Mouse (Mus musculus) B cell, adult 2 months (primary cell): ENCODE measurements around the gene Eif4e1b.
"Not testable (repeated sequence)": the region's sequence is repeated elsewhere in the genome, so short reads cannot be mapped to it uniquely, and the experiment has no call there.

ENCODE experiments used
- DNase-seq, 2 experiments: peaks; one replicate each; pipeline ENCODE4 v3.0.0; 2022

Gene Eif4e1b

DNA sequence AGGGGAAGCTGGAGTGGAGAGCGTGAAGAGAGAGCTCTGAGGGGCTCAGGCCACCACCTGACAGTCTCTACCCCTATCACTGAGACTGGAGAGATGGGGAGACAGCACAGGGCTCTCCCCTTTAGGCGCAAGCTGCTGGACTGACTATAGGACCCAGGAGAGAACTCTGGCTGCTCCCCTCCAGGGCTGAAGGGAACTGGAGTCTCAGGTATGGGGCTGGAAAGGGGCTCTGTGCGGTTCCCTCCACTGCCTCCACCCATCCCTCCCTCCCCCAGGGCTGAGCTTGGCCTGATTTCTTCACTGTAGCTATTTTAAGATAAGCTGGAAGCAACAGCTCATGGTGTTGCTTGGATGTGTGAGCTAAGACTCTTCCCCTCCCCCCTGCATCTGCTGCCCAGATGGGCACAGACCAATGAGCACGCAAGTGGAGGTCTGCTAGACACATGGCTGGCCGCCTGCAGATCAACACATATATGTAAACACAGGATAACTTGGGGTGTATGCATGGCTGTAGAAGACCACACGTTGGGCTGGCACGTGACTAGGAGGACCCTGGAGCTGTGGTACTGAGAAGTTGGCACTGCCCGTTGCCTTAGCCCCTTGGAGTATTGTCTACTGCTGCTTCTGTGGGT is 23.5 kb upstream of the Eif4e1b start:
- DNase-seq = no peak

DNA sequence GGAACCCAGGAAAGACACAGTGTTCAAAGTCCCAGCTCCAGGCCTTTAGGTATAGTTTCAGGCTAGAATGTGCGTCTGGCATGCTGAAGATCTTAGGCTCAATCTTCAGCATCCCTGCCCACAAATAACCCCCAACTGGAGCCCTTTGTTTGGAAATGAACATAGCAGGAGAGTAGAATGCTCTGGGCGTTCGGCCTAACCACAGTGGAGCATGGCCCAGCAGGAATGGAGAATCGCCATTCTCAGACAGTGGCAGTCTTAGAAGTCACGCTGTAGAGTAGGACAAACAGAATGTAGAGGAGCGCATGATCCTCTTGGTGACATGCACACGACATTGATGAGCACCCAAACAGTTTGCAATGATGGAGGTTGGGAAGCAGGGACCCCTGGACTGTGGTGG is 22.9 kb upstream of the Eif4e1b start:
- no peak for DNase-seq

DNA sequence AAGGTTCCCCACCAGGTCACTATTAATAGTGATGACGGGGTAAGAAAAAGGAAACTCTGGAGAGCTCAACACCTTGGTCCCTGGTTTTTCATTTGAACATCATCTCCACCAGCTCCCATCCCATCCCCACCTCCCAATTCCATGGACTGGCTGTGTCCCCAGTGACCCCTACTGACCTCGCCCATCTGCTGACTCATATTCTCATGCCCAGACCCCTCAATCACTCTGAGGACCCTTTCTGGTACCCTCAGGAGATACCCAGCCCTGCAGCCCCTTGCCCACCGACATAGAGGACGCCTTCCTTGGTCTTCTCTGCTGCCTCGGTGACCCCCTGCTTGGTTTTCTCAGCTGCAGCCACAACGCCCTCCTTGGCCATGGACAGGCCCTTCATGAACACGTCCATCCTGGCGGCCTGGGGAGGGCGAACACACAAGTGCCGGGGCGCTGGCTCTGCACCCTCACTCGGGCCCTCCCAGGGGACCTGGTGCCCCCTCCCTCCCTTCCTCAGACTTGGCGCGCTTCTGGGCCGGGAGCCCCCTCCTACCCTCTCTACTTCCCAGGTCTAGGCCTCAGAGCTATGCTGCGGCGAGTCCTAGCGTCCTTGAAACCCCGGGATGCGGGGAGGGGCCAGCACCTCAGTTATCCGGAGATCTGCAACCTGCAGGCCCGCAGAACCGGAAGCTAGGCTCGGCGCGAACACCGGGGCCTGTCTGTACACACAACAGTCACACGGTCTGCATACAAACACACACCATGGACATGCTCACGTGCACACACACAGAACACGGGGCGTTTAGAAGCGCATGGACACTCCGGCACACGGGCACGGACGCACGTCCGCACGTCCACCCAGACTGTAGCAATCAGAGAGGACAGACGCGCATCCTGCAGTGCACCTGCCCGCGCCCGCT is 18.3 kb upstream of the Eif4e1b start:
- DNase-seq = peak in 1 of 2 experiments; percentile 9

DNA sequence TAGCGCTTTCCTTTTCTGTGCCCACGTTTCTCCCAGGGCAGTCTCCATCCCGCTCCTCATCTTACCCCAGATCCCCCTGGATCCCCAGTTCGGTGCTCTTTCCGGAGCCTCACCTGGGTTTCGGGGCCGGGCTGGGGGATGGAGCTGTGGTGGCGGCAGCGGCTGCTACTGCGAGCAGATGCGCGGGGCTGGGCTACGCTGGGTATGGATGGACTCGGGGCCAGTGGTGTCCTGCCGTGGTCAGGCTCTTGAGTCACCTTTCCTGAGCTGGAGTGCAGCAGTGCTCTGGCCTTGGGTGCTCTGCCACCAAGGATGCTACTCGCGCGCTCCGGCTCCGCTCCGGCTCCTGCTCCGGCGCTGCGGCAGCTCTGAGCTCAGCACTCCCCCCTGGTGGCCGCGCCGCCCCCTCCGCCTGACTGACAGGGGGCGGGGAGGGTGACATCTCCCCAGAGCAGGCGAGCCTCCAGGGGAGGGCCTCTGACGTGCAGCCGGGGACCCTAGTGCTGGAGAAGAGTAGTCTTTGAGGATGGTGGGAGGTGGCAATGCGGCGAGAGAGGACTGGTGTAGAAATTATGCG is 17.5 kb upstream of the Eif4e1b start, which contains the start of gene Sncb:
TSS of gene Sncb (minus strand) at position 404 of the 577 bp plus-strand sequence.
- peak; percentile 80 to 81 for DNase-seq

DNA sequence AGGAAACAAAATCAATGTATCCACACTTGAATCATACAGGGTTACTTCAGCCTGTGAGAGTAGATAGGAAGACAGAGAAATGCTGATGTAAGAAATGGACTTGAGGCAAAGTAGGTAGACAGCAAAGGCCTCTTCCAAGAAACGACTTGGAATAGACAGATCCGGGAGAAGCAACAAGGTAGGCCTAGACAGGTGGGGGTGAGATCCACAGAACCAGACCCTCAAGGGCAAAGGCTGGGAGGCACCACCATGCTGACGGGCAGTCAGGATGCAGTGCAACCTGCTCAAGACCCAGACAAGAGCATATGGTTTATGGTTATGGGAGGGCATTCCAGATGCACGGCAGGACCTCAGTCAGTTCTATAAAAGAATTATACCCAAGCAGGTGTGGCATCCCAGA is 16.8 kb upstream of the Eif4e1b start:
- no peak for DNase-seq

DNA sequence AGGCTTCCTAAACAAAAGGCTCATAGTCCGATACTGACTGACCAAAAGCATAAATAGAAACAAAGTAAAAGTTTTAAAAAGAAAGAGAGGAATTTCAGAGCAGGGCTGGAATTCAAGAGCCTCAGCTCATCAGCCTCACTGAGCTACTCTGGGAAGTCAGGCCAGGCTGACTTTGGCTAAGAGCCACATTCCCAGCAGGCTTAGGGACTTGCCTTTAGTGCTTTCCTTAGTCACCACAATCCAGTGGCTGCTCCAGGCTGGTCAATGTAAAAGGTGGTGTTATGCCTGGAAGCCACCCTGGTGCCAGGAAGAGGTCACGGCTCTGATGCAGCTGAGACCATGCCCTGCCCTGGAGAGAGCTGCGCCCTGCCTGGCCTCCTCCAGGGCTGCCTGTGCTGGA is 3.2 kb upstream of the Eif4e1b start:
- no peak for DNase-seq

DNA sequence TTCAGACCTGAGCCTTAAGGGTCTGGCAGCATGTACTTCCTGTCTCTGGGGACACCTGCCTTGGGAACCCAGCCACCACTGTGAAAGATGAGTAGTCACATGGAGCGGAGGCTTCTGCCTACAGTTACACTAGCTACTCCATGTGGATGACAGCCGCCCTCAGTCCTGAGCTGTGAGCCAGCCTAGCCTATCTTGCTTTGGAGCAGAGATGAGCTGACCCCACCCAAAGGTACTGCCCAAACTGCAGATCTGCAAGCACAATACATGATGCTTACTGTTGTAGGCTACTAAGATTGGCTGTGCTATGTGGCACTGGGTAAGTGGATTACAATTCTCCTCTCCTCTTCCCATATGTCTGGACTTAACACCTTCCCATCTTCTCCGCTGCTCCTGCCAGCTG is 2.7 kb upstream of the Eif4e1b start:
- no peak for DNase-seq

DNA sequence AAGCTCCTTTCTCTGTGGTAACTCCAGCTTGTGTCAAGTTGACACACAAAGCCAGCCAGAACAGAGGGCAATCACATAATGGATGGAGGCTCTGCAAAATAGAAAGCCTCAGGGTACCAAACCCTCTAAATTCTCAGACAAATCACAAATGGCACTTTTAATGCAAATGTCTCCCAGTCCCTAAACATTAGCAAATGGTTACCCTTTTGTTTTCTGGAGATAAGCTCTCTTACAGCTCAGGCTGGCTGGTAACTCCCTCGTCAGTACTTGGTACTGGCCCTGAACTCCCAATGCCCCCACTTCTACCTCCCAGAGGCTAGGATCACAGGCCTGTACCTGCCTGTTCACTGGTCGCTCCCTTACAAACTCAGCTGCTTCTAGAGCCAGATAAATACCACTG is 563 bp upstream of the Eif4e1b start:
- DNase-seq = no peak

DNA sequence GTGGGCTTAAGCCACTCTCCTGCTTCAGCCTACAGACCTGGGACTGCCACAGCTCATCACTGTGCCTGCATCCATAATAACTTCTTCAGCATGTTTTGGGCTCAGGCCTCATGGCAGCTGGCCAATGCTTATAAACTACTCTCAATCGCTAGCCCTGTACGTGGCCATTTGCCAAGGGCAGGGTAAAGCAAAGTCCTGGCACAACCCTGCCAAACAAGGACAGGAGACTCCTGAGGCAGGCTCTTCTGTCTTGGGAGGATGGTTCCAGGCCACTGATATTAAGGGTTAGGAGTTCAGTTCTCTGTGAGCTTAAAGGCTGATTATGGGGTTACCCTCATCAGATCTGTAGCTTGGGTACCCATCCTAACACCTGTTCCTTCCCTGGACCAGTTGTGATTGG is 3.8 kb downstream of the Eif4e1b start:
- DNase-seq = not testable (repeated sequence)

DNA sequence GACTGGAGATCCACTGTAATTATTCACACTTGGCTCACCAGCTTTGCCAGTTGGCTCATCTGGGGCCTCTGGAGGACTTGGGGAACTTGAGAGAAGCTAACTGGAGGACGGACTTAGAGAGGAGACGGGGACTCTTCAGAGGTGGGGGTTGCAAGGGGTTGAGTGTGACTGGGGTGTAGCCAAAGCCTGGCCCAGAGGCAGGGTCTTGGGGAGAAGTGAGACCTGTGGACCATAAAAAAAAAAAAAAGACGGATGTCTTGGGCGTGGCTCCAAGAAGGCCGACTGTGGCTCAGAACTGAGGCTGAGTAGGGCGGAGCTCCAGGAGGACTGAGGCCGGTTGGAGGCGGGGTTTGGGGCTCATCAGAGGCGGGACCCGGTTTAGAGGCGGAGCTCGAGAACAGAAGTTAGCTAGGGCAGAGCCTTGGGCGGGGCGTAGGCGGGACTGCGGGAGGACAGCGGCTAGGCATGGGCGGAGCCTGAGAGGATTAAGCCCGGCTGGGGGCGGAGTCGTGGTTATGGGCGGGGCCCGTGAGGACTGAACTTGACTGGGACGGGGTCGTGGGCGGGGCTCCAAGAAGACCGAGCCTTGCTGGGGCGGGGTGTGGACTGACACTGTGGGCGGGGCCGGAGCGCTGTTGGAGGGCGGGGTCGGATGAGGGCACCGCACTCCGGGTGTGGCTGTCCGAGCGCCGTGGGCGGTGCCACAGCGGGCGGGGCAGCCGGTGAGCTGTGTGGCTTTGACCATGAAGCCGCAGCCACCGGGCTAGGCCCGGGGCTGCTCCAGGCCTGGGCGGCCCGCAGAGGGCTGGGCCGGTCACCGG is 5.2 kb downstream of the Eif4e1b start, which contains the start of gene Tspan17:
TSS of gene Tspan17 (plus strand) at position 638 of the 821 bp plus-strand sequence.
- peak; percentile 98 to 99 for DNase-seq

DNA sequence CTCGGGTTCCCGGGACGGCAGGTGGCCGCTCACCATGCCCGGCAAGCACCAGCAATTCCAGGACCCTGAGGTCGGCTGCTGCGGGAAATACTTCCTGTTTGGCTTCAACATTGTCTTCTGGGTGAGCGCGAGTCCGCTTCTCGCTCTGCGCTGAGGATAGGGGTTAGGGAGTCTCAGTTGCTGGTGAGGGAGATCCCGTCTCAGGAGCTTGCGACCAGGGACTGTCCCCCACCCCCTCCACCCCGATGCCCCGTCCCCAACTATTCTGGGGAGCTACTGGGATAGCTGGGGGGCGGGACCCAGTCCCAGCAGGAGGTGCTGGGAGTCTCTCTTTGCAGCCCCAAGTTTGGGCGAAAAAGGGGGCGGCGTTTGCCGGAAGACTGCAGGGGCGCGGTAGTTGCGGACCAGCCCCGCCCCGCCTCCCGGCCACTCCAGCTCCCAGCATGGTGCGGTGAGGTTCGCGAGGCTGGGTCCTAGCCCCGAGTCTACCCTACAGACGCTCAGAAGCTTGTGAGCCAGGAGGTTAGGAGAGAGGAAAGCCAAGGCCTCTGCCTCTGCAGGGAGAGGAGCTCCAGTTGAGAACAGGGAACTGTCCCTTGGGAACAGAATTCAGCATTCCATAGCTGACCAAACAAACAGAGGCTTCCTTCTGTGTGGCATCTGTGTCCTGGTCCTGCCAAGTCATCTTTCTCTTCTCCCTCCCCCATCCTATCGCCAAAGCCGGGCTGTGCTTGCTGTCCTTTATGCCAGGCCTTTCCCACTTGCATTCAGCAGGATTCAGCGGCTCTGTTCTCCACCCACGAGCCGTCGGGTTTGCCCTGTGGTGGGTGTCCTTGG is 6.0 kb downstream of the Eif4e1b start:
- DNase-seq = peak in 1 of 2 experiments; percentile 25

DNA sequence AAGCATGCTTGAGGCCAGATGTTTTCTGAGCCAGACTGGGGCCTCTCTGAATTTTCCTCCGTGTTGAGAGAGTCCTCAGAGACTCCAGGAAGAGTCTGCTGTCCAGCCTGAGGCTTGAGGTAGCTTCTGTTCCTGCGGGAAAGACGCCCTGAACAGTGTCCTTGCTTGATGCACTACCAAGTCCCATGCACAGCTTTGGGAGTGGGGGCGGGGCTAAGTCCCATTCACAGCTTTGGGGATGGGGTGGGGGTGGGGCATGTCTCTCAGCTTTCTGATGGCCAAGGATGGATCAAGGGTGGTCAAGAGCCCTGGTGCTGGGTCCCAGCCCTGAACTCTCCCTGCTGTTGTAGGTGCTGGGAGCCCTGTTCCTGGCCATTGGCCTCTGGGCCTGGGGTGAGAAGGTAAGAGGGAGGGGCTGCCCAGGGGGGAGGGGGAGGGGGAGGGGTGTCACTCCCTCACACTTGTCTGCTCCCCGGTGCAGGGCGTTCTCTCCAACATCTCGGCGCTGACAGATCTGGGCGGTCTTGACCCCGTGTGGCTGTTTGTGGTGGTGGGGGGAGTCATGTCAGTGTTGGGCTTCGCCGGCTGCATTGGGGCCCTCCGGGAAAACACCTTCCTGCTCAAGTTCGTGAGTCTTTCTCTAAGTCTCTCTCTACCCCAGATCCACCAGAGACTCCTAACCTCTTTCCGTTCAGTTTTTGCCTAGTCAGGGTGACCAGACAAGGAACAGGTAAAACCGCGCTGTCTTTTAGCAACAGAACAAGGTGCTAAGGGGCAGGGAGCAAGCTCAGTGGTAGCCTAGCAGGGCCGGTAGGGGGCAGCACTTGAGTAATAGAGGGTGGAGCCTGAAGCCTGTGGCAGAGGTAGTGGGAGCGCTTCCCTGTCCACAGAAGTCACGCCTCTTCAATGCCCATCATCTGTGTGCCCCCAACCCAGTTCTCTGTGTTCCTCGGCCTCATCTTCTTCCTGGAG is 8.7 kb downstream of the Eif4e1b start:
- peak; percentile 46 to 61 for DNase-seq

DNA sequence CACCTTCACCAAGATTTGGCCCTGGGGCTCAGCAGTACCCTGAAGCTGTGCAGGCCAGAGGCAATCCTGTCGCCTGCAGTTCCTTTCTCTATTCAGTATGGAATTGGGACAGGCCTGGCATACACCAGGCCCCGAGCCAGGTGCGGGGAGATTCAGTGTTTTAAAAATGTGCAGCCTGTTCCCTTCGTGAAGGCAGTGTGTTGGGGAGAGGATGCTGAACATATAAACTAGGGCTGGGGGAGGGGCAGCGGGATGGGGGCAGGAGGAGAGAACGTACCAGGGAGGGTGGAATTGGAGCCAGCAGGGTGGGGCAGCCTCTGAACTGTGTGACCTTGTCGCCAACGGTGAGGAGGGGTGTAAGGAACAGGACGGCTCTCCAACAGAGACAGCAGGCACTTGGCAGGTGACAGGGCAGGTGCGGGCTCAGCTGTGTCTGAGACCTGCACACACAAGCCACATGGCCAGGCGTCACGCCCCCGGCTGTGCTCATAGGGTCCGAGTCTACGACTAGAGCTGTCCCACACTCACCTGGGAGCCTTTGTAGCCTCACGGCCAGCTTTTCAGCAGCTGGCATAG is 10.3 kb downstream of the Eif4e1b start:
- DNase-seq = no peak

DNA sequence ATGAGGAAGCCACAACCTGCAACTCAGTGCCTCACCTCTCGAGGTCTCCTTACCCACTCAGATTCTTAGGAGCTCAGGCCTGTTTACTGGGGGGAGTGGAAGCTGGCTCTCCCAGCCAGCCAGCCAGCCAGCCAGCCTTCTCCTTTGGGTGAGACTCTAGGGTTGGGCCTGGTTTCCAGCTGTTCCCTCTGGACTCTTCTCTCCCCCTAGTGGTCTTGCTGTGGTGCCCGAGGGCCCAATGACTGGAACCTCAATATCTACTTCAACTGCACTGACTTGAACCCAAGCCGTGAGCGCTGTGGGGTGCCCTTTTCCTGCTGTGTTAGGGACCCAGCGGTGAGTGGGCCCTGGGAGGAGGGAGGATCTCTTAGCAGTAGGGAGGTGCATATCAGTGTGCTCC is 11.0 kb downstream of the Eif4e1b start:
- DNase-seq = no peak

DNA sequence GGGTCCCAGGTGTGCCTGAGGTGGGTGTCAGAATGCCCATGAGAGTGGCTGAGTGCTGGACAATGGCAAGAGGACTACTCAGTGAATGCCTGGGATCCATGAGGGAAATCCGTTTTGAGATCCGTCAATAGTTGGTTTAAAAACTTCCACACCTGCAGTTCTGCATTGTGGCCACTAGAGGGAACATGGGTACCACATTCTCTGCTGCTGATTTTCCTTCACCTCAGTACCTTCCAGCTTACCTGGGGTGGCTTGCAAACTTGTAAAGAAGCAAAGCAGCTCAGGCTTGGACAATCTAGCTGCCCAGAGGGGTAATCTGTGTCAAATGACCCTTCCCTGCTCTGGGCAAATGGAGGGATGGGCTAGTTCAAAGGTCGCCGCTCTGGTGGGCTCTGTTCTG is 13.6 kb downstream of the Eif4e1b start:
- peak; percentile 53 to 56 for DNase-seq

DNA sequence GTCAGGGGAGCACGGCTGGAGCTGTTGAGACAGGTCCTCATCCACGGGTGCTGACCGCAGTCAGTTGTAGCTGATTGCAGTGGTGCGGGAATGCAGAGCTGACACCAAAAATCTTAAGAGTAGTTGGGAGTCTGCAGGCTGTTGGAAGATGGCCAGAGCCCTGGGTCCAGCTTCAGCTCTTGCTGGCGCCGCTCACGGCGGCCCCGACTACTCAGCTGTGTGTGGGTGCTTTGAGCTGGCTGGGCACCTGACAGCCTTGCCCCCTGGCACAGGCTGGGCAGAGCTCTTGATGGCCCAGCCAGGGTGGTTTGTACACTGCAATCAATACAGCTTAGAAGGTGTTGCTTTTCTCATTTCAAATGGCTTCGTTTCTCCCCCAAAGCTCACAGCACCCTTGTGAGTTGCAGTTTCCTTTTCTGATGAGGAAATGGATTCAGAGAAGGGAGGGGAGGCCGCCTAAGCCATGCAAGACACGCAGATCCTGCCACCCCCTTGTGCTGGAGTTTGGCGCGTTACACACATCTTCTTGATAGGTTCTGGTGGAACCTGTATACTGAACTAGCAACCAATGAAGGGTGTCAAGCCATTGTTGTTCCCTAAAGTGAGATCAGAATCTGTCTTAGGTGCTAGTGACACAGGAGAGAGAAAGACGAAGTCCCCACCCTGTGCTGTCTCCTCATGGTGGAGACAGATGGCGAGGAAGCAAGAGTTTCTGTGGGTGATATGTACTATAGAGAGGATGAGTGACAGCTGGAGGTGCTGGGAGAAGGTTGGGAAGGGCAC is 14.3 kb downstream of the Eif4e1b start:
- DNase-seq = no peak

DNA sequence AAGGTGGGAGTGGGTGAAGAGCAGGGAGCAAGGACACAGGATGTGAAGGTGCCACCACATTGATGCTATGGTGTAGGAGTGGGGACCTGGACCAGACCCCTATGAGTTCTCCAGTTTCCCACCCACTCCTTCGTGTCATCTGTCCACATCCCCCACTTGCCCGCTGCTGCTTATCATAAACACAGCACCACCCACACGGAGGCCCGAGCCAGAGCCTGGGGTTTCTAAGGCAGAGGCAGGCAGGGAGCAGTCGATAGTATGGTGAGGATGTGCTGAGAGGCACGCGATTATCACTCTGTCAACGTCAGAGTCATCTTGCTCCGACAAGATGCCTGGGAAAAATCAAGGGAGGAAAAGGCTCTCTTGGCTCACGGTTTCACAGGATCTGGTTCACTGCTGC is 14.9 kb downstream of the Eif4e1b start:
- no peak for DNase-seq

DNA sequence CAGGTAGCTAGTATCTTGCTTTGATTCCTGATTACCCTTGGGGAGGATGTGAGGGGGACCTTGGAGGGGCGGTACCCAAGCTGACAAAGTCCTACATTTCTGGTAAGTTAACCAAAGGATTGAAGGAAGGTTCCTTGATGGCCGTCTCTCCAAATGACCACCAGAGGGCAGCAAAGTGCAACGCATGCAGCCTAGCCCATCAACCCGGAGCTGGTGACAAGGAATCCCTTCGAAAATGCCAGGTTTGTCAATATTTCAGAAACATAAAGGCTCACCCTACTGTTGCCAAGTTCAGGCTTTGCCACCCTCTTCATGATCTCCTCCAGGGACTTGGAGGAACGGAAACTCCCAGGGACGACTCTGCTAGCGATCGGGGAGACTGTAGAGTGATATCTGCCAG is 15.9 kb downstream of the Eif4e1b start:
- DNase-seq = peak; percentile 78 to 79

DNA sequence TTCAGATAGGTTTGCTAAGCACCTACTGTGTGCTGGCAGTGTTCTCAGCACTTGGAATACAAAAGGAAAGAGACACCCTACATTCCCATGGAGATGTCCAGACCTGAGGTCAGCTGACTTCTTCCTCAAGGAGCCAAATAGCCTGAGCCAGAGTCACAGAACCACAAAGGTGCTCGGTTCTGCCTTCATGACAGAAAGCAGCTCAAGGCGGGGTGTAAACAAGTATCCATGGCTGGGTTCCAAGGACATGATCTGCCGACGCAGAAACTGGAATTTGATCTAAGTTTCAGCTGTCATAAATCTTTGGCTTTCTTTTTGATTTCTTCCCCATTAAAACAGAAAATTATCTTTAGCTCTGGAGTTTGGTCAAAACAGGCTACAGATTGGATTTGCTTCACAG is 16.4 kb downstream of the Eif4e1b start:
- no peak for DNase-seq
